Mouse (Mus musculus) lung, postnatal 25 days (tissue): Measurements from ENCODE around the gene Arpc1a.
"Not testable (repeated sequence)": the region's sequence is repeated elsewhere in the genome, so short reads cannot be mapped to it uniquely, and the experiment has no call there.

Experiments used
- DNase-seq: peaks from one replicate; pipeline ENCODE4 v3.0.0; 2022; ENCODE audit warnings: low spot score

The Arpc1a gene

DNA sequence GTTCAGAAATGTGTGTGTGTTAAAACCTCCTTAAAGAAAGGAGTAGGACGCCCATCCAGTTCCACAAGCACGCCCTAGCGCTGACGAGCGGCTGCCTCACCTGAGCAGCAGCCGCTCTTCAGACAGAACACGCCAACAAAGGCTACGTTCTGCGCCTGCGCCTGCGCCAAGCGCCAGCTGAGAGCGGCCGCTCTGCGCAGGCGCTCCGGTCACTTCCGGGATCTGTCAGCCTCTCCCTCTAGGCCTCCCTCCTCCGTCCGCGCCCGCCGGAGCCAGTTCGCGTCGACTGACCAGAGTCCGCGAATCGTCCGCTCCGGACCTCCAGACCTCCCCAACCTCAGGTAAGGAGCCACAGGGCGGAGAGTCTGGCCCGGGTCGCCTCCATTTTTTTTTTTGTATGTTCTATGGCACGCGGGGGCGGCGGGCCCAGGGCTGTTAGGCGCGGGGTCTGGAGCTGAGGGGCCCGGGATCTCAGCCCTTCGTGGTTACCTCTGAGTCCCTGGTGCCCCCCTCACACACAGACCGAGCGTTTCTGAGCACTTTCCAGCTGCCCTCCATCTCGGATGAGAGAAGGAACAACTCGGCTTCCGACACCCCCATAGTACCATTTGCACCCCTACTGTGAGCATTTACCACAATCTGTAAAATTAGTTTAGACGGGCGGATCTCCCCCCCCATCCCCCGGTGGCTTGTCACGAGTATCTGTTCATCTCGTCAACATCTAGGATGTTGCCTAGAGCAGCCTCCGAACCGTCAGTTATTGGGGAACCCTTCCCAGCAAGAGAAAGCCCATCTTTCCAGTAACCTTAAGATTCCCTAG lies at the start of gene Arpc1a, which contains the start of gene Kpna7:
Arpc1a (plus strand) TSS at position 199 of the 820 bp plus-strand sequence.
Kpna7 (minus strand) TSS at position 399 of the 820 bp plus-strand sequence.
- DNase-seq = peak; percentile 94

DNA sequence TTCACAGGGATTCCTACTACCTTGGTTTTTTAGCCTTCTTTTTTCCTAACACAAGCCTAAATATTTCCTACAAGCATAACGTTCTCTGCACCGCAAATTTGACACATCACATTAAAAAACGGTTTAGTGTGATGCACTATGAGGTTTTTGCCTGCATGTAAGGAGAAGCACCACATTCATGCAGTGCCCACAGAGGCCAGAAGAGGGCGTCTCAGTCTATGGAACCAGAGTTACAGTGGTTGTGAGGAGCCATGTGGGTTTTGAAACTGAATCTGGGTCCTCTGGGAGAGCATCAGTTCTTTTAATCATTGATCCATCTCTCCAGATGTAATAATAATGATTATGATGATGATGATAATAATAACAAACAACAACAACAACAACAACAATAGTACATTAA lies 42.0 kb upstream of the Arpc1a start:
- no peak for DNase-seq

DNA sequence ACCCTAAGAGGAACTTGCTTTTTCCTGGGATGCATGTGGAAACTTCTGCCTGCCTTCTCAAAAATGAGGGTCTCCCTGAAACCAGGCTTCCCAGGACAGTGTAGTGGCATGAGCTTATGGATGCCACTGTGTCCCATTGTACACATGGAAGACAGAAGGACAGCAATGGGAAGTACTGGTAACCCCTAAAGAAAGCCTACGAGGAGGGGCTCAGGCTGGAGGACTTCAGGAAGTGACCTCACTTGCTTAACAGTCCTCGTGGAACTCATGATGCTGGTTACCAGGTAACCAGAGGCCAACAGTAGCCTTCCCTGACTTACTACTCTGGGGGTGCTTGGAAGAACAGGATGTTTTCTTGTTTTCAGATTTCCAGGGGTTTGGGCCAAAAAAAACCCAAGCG lies 40.9 kb upstream of the Arpc1a start, which contains the start of gene 1700018F24Rik:
1700018F24Rik (plus strand) TSS at position 301 of the 400 bp plus-strand sequence.
- DNase-seq = not testable (repeated sequence)

GRCm38 (mm10) chr5:145054187-145054586 lies 29.4 kb upstream of the Arpc1a start:
- not testable (repeated sequence) for DNase-seq

DNA sequence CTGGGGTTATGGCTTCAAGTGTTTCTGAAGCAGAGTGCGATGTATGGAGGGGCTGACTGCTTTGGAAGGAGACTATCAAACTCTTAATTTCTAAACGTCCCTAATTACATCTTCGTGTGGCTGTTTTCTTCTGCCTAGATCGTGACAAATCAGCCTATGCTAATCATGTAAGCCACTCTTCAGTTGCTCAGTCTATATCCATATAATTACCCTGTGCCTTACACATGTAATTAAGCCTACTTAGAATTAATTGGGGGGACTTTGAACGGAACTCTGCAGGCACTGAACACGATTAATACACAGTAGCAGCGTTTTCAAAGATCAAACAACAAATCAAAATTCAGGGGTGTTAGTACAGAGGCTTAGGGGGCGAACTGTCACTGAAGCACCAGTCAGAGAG lies 25.7 kb upstream of the Arpc1a start:
- no peak for DNase-seq

GRCm38 (mm10) chr5:145058722-145059121 lies 24.9 kb upstream of the Arpc1a start:
- DNase-seq = no peak

DNA sequence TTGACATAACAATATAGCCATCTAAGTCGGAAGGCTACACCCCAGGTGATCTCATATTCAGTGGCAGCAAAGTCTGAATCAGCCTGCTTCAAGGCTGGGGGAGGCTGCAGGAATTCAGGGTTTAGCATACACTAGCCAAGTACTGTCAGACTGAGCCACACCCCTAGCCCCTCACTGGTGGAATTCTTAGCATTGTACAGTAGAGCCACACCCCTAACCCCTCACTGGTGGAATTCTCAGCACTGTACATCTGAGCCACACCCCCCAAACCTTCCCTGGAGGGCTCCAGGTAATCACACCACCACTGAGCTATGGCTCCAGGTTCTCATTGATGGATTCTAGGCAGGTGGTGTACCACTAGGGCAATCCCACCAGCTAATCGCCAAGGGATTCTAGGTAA lies 24.1 kb upstream of the Arpc1a start:
- no peak for DNase-seq

DNA sequence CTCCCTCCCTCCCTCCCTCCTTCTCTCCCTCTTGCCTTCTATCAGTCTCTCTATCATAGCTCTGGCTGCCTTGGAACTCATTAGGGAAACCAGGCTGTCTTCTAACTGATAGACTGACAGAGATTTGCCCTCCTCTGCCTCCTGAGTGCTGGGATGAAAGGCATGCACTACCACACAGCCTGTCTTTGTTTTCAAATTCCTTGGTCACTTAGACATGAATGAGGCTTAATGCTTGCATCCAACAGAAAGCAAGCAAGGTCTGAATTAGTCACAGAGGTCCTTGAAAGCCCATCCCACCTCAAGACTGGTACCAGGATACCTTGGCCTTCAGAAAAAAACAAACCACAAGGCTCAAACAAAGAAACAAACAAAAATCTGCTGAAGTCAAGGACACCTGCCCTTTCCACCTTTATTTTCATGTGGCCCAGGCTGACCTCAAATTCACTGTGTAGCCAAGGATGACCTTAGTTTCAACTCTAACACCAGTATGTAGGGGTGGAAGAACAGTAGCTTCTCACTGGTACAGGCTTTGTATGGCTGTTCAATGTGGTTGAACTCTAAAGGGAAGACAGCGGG lies 18.8 kb upstream of the Arpc1a start:
- DNase-seq = no peak

DNA sequence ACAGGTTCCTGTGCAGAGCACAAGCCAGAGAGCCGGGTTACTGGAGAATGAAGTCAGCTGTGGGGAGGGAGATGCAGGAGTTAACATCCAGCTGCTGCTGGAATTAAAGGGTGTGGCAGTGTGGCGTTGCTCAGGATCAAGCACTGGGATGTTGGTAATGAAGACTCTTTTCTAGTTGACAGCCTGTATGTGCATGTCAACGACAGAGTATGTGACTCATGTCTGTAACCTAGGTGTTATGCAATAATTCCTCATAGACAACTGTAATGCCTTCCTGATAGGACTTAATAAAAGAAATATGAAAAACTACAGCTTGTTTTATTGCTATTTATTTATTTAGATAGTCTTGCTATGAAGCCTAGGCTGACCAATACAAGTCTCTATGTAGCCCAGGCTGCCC lies 14.8 kb upstream of the Arpc1a start:
- no peak for DNase-seq

DNA sequence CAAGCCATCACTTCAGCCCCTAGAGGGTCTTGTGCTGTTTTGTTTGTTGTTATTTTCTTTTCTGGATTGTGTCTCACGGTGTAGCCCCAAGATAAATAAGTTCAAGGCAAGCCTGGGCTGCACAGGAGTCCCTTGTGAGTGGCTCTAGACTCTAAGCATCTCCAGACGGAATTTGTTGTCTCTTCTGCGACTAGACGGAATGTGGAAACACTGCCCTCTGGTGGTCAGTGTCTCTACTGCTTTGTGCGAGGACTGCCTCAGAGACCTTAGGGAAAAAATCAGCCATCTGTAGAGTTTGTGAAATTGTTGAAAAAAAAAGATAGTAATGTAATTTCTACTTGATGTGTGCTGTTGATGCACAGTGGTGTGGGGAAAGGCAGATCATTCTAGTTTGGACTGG lies 13.9 kb upstream of the Arpc1a start:
- peak; percentile 61 for DNase-seq

GRCm38 (mm10) chr5:145071342-145071741 lies 12.3 kb upstream of the Arpc1a start:
- no peak for DNase-seq

DNA sequence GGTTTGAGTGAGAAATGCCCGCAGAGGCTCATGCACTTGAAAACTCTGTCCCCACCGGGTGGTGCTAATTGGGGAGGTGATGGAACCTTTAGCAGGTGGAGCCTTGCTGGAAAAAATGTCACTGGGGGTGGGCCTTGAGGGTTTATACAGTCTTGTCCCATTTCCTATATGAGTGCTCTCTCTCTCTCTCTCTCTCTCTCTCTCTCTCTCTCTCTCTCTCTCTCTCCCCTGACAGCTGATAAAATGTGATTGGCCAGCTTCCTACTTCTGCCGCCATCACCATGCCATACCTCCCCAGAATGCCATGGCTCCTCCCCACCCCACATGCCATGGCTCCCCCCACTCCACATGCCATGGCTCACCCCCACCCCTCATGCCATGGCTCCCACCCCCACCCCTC lies 8.5 kb upstream of the Arpc1a start:
- DNase-seq = no peak

DNA sequence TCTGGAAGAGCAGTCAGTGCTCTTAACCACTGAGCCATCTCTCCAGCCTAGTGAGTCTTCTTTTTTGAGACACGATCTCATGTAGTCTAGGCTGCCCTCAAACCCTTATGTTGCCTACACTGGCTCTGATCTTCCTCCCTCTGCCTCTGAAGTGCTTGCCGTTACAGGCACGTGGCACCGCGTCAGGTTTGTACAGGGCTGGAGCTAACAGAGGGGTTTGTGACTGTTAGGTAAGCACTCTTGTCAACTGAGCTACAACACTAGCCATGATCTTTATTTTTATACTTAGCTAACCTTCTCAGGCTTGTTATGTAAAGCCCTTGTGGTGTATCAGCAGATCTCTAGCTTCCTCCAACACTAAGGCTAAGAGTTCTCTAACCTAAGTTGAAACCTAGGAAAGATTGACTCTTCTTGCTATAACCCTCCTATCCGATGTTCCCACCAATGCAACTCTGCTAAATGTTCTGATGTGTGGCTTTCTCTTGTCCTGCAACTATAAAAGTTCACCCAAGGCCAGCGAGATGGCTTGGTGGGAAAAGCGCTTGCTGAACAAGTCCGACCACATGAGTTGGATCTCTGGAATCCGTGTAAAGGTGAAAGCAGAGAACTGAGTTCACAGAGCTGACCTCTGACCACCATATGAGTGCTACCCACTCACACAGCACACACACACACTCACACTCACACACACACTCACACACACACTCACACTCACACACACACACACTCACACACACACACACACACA lies 1.6 kb upstream of the Arpc1a start:
- peak; percentile 68 for DNase-seq

GRCm38 (mm10) chr5:145083201-145083600 lies 429 bp upstream of the Arpc1a start:
- not testable (repeated sequence) for DNase-seq

- DNase-seq = no peak
Measured at GRCm38 (mm10) chr5:145084822-145085221, 1.2 kb downstream of the Arpc1a start.

GRCm38 (mm10) chr5:145088186-145088585 lies 4.6 kb downstream of the Arpc1a start:
- no peak for DNase-seq

- no peak for DNase-seq
Measured at GRCm38 (mm10) chr5:145089878-145090277, 6.2 kb downstream of the Arpc1a start.

- no peak for DNase-seq
Measured at GRCm38 (mm10) chr5:145096195-145096594, 12.6 kb downstream of the Arpc1a start.

DNA sequence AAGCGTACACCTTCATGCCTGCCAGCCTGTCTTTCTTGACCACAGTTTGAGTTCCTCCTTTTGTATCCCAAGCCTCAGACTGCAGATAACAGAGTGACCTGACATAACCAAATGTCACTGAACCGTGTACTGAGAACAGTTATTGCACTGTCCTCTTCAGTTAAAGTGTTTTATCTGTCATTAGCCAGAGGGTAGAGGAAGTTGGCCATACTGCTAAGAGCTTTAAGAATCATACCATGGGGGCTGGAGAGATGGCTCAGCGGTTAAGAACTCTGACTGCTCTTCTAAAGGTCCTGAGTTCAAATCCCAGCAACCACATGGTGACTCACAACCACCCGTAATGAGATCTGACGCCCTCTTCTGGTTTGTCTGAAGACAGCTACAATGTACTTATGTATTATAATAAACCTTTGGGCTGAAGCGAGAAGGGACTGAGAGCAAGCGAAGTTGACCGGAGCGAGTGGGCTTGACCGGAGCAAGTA lies 14.8 kb downstream of the Arpc1a start:
- DNase-seq = no peak

GRCm38 (mm10) chr5:145100960-145101359 lies 17.3 kb downstream of the Arpc1a start:
- DNase-seq = no peak

- not testable (repeated sequence) for DNase-seq
Measured at GRCm38 (mm10) chr5:145101451-145101850, 17.8 kb downstream of the Arpc1a start.

DNA sequence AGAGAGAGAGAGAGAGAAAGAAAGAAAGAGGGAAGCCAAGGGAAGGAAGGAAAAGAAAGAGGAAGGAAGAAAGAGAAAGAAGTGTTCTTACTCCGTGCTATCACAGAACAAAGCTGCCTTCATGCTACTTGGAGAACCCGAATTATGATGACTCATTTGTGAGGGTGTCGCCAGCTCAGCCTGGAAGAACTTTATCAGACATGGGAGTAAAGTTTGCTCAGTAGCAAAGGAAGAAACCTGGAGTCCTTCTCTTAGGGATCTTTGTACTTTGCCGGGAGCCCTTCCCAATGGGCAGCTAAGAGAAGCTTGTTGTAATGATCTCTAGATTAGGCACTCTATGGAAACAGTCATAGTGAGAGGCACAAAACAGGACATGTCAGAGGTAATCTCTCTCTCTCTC lies 19.1 kb downstream of the Arpc1a start:
- DNase-seq = no peak

GRCm38 (mm10) chr5:145104328-145104727 lies 20.7 kb downstream of the Arpc1a start:
- no peak for DNase-seq
